Mouse (Mus musculus) adrenal gland, postnatal 10 days (tissue): ENCODE results near the gene Dnajc11. TPM values are rescaled to one million over a fixed set of nuclear protein-coding genes. Genes with fewer than 3 reads are reported as not detected.

Experiments used
- DNase-seq: peaks from one replicate; pipeline ENCODE4 v3.0.0; 2021; ENCODE audit warnings: mixed read lengths
- long read RNA-seq, 2 experiments: library from polyadenylated mRNA; stranded (forward); transcript quantifications; one replicate each; pipeline ENCODE4 v2.0.0; 2021
- total RNA-seq, 2 experiments: library from RNA; stranded (reverse); gene quantifications; 2 replicates each; pipeline ENCODE4 v1.2.3; 2021

Dnajc11 gene
- total RNA-seq, result 100 to 1,000 TPM in 1 of 2 experiments, 10 to 100 TPM in 1; 99.3 to 120 TPM
- long read RNA-seq, experiment 1, transcript Dnajc11-201 (16 exons, 3,151 nt), result major isoform, 84 of 158 reads
- long read RNA-seq, experiment 1, partial matches to known transcripts, result 61 of 158 reads
- long read RNA-seq, experiment 1, other reads (novel, unspliced or antisense), result 13 of 158 reads
- long read RNA-seq, experiment 2, transcript Dnajc11-201 (16 exons, 3,151 nt), result major isoform, 101 of 129 reads
- long read RNA-seq, experiment 2, partial matches to known transcripts, result 6 of 129 reads
- long read RNA-seq, experiment 2, other reads (novel, unspliced or antisense), result 22 of 129 reads

DNA sequence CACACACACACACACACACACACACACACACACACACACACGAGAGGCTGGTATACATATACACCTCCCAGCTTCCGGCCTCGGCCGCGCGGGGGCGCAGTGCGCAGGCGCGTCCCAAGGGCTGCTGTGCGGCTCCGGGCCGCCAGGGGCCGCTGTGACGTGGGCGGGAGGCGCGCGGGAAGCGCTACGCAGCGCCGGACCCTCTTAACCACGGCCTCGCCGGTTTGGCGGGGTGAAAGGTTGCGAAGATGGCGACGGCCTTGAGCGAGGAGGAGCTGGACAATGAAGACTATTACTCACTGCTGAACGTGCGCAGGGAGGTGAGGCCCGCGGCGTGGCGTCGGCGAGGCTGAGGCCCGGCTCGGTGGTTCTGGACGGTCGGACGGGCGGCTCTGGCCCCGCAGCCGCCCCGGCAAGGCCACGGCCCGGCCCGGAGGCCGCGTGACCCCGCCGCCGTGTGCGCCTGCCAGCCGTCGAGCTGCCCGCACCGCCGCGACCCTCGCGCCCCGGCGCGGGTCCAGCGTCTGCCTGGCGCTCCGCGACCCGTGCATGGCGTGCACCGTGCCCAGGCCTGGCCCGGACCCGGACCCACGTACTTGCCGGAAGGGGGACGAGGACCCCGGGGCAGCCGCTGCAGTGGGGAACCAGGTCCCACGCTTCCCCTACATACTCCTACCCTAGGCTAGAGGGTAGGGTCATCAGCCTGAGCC, at the start of gene Dnajc11:
TSS of gene Dnajc11 (plus strand) at position 187 of the 710 bp plus-strand sequence.
- DNase-seq, result peak; percentile 97

GRCm38 (mm10) chr4:151893241-151893640, 40.2 kb upstream of the Dnajc11 start:
- peak; percentile 21 for DNase-seq

GRCm38 (mm10) chr4:151894926-151895325, 38.6 kb upstream of the Dnajc11 start:
- DNase-seq, result no peak

- no peak for DNase-seq
Measured at GRCm38 (mm10) chr4:151895624-151896023, 37.9 kb upstream of the Dnajc11 start.

- no peak for DNase-seq
Measured at GRCm38 (mm10) chr4:151897069-151897617, 36.3 kb upstream of the Dnajc11 start.

GRCm38 (mm10) chr4:151898600-151899245, 34.8 kb upstream of the Dnajc11 start:
- no peak for DNase-seq

GRCm38 (mm10) chr4:151899707-151900384, 33.6 kb upstream of the Dnajc11 start:
- no peak for DNase-seq

DNA sequence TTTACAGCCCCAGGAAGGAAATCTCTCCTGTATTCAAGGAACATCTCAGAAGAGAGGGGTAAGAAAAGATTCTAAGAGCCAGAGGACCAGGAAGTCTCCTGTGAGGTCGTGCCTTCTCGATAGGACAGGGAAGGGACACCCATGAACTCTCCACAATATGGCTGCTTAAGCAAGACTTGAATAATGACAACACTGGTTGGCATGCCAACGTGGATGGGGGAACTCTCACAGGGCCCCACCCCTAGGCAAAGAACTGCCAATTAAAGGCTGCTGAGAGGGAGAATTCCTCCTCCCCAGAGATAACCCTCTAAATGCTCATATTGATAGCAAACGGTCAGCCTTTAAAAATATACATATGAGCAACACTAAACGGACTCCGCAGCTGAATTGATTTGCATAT, 32.8 kb upstream of the Dnajc11 start:
- no peak for DNase-seq

DNA sequence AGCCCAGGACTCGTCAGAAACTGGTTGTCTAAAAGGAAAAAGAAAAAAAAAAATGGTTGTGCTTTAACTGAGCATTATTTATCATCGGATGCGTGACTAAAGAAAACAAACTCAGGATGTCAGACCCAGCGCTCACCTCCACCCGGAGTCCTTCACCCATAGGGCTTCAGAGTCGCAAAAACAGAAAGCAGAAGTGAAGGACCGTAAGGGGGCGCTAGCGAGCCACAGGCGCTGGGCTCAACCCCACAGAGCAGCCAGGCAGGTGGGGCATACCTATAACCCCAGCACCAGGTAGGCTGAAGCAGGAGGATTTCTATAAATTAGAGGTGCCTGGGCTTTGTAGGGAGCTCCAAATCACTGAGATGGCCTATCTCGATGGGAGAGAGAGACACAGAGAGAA, 32.1 kb upstream of the Dnajc11 start:
- DNase-seq, result peak; percentile 30

DNA sequence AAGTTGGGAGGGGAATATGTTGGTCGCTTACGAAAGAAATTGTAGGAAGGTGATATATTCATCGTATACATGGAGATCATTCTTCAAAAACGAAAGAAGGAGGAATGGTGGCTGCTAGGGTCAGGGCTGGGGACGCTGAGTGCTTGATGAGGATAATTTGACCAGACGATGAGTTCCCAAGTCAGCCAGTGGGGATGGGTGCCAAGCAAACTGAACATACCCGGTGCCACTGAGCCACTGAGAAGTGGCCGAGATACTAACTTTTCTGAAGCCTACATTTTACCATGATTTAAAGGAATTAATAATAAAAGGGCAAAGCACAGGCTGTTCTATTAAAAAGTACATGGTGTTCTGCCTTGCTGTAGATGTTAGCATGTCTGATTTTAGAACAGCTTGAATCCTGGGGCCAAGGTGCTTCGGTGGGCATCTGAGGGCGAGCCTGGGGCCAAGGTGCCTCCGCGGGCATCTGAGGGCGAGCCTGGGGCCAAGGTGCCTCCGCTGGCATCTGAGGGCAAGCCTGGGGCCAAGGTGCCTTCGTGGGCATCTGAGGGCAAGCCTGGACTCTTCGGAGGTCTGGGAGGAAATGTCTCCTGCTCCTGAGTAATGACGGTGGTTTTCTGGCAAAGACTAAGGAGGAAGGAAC, 31.3 kb upstream of the Dnajc11 start:
- no peak for DNase-seq

- peak; percentile 81 for DNase-seq
Measured at GRCm38 (mm10) chr4:151902689-151903241, 30.7 kb upstream of the Dnajc11 start.

DNA sequence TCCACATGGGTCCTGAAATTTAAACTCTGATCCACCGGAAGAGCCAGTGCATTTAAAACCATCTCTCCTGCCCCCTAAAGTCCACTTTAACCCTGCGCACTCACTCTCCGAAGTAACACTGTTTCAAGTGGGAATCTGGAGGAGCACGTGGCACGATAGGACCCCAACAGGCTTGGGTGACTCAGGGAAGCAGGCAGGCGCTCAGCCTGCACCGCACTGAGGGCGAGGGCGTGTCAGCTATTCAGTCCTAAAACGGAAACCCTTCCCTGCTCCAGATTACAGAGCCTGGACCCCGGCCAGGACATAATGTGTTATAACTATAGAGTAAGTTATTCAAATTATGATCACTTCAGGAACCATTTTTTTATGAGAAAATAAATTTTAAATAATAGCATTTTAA, 29.4 kb upstream of the Dnajc11 start:
- DNase-seq, result peak; percentile 43

GRCm38 (mm10) chr4:151905621-151906020, 27.9 kb upstream of the Dnajc11 start:
- no peak for DNase-seq

DNA sequence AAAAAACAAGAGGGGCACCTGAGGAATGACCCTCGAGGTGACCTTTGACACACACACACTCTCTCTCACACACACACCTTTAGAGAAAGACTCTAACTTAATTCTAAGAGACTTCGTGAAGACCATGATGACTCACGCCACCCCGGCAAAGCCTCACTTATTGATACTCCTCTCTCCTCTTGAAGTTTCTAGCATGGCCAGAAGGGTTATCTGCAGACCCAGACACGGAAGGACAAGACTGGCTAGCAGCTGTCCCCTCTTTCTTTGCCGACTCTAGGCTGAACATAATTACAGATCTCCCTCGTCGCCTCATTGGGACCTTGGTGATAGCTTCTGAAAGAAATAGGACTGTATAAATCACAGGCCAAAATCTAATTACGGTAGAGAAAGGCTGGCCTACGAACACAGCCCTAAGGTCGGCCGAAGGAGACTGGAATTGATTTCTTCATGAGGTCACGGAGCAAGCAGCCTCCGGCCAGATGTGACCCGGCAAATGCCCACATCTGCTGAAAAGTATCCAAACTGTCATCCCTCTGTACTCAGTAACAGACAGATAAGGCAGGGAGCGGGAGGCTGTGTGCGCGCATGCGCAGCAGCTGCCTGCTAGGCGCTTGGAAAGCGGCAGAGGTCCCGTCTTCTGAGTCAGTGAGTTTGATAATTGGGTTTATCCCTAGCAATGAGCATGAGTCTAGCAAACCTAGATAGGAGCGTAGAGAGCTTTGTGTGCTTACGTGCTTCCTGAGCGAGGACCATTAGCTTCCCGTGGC, 25.7 kb upstream of the Dnajc11 start:
- DNase-seq, result peak; percentile 25

- no peak for DNase-seq
Measured at GRCm38 (mm10) chr4:151908809-151909208, 24.7 kb upstream of the Dnajc11 start.

DNA sequence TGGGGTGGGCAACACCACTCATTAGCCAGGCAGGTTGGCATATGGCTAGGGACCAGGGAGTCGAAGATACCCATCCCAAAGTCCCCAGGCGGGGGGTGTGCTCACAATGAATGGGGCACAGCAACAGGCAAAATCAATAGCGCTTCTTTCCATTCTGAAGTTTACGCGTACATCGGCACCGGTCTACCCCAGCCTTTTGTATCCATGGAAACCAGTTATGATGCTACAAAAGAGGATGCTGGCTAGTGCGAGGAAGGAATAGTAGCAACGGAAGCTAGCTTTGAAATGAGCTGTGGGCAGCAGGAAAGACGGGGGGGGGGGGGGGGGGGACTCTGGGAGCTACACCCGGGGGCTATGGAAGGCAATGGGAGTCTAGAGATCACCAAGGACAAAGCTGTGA, 17.2 kb upstream of the Dnajc11 start:
- no peak for DNase-seq

DNA sequence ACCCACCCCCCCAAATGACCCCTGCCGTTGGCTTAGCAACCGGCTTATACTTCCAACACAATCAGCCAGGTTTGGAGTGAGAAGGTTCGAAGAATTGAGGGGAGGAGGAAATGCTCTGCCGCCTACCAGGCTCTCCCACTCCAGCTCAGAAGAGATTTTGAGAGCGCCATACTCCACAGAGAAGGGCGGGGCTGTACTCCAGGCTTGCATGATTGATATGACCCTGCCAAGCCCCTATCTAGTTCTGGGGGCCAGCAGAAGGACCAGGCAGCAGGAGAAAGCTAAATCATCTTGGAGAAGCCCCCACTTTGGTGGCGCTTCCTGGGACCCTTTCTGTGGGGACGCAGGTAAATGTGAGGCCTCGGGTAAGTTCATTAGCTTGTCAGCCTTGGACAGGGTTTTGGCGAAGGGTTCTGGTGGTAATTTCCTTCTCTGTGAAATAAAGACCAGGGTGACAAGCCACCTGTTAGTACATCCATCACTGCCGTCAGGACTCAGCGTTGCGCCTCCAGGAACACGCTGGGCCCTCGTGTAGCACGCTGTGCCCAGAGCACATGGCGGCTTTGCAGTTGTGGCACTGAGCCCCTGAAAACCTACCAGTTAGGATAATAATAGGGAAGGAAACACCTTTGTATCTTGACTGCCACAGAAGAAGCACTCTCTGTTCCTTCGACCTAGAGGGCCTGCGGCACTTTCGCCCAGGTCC, 14.2 kb upstream of the Dnajc11 start:
- DNase-seq, result no peak

DNA sequence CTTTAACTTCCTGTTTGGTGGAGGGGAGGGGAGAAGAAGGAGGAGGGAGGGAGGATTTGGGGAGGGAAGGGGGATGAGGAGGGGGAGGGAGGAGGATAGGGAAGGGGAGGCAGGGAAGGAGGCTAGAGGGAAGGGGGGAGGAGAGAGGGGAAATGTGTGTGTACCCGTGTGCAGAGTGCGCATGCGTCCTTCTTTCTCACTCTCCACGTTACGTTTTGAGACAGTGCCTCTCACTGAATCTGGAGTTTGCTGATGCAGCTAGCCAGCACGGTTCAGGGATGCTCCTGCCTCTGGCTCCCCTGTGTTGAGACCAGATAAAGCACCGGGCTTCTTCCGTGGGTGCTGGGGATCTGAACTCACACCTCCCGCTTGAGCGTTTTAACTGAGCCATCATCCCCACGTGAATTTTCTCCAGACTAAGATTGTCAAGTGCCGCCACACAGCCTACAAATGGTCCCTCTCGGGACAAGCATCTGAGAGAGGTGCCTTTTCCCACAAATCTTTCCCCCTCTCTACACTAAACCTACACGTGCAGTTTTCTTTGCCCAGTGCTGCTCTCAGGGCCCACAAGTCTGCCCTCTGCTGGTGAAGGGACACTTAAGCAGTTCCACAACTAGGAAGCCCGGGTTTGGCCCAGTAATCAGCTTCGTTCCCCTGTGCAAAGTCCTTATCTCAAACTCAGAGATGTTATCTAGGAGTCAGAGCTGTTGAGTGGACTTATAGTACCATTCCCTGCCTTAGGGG, 13.4 kb upstream of the Dnajc11 start:
- peak; percentile 61 for DNase-seq

- DNase-seq, result no peak
Measured at GRCm38 (mm10) chr4:151922124-151922523, 11.4 kb upstream of the Dnajc11 start.
